ENCODE assay signal across 21 mouse cellular contexts in genomic region chr1:137635781-137636180, GRCm38 (mm10).
DNase-seq lines count a peak whose midpoint lies in the region; ATAC-seq and TF ChIP-seq lines count a peak whose summit lies in the region.
"Had no signal": no experiment of that assay in that cellular context is flagged by ENCODE, and none has a peak within 500 bp of the region (broad histone marks: within the 10 kb centered on the region; RNA-seq: fewer than 3 reads in every experiment).

No protein-coding gene starts in this region.

- whole genome bisulfite sequencing in hindbrain, embryonic 11.5 days = 19% methylated on average over 7 of the region's 7 CpGs
- WGBS in hindbrain, embryonic 13.5 days = 18% methylated on average over 7 of the region's 7 CpGs
- WGBS in embryonic facial prominence, embryonic 11.5 days = 22% methylated on average over 7 of the region's 7 CpGs
- WGBS in forebrain, embryonic 15.5 days = 10% methylated on average over 7 of the region's 7 CpGs
- 66% methylated on average over 7 of the region's 7 CpGs for WGBS in liver, embryonic 12.5 days (ENCODE audit: insufficient replicate concordance)

- no peaks in the 10 kb centered on the region for H3K36me3 ChIP-seq in hindbrain, embryonic 11.5 days (ENCODE audit: control insufficient read depth, insufficient read depth, low read length)
- no peaks in the 10 kb centered on the region for H3K36me3 ChIP-seq in hindbrain, embryonic 13.5 days
- no peaks in the 10 kb centered on the region for H3K36me3 ChIP-seq in embryonic facial prominence, embryonic 11.5 days (replicated peaks; ENCODE audit: control insufficient read depth, insufficient read depth, low read depth, low read length)
- H3K36me3 ChIP-seq in forebrain, embryonic 15.5 days = no peaks in the 10 kb centered on the region
- H3K36me3 ChIP-seq in liver, embryonic 12.5 days = no peaks in the 10 kb centered on the region
- H3K36me3 ChIP-seq: limb, embryonic 13.5 days; liver, embryonic 15.5 days had no signal

- H3K27ac ChIP-seq in hindbrain, embryonic 11.5 days (ENCODE audit: low read depth, low read length) = no peak overlapping the region
- no peak overlapping the region for H3K27ac ChIP-seq in hindbrain, embryonic 13.5 days
- no peak overlapping the region for H3K27ac ChIP-seq in embryonic facial prominence, embryonic 11.5 days (replicated peaks; ENCODE audit: low read depth, low read length)
- no peak overlapping the region for H3K27ac ChIP-seq in forebrain, embryonic 15.5 days (replicated peaks)
- no peak overlapping the region for H3K27ac ChIP-seq in liver, embryonic 12.5 days
- H3K27ac ChIP-seq: limb, embryonic 13.5 days; liver, embryonic 15.5 days; stomach, postnatal 0 days had no signal

- H3K9ac ChIP-seq in hindbrain, embryonic 11.5 days (ENCODE audit: low read depth, low read length) = no peak overlapping the region
- no peak overlapping the region for H3K9ac ChIP-seq in hindbrain, embryonic 13.5 days
- no peak overlapping the region for H3K9ac ChIP-seq in embryonic facial prominence, embryonic 11.5 days (replicated peaks; ENCODE audit: low read length)
- no peak overlapping the region for H3K9ac ChIP-seq in forebrain, embryonic 15.5 days (replicated peaks)
- no peak overlapping the region for H3K9ac ChIP-seq in liver, embryonic 12.5 days
- H3K9ac ChIP-seq: limb, embryonic 13.5 days; liver, embryonic 15.5 days had no signal

- no peak overlapping the region for H3K4me3 ChIP-seq in hindbrain, embryonic 11.5 days (ENCODE audit: low read depth, low read length)
- H3K4me3 ChIP-seq in hindbrain, embryonic 13.5 days = no peak overlapping the region
- no peak overlapping the region for H3K4me3 ChIP-seq in embryonic facial prominence, embryonic 11.5 days (ENCODE audit: low read depth, low read length)
- no peak overlapping the region for H3K4me3 ChIP-seq in forebrain, embryonic 15.5 days
- H3K4me3 ChIP-seq in liver, embryonic 12.5 days = no peak overlapping the region
- H3K4me3 ChIP-seq: limb, embryonic 13.5 days; liver, embryonic 15.5 days had no signal

- no peaks in the 10 kb centered on the region for H3K4me1 ChIP-seq in hindbrain, embryonic 11.5 days (replicated peaks; ENCODE audit: control insufficient read depth, insufficient read depth, low read length)
- H3K4me1 ChIP-seq in hindbrain, embryonic 13.5 days (replicated peaks) = peaks cover 6% of the 10 kb centered on the region; the same call in 1 of the 2 replicates
- H3K4me1 ChIP-seq in embryonic facial prominence, embryonic 11.5 days (ENCODE audit: control insufficient read depth, insufficient read depth, low read length) = no peaks in the 10 kb centered on the region
- H3K4me1 ChIP-seq in forebrain, embryonic 15.5 days = peaks cover 6% of the 10 kb centered on the region
- H3K4me1 ChIP-seq in liver, embryonic 12.5 days = no peaks in the 10 kb centered on the region
- H3K4me1 ChIP-seq: liver, embryonic 15.5 days had no signal

- intact Hi-C loops in left cerebral cortex, postnatal 14 days (cut with DNase I) = no loop called here

- no peaks in the 10 kb centered on the region for H3K9me3 ChIP-seq in hindbrain, embryonic 11.5 days (ENCODE audit: control insufficient read depth, low read length)
- H3K9me3 ChIP-seq in hindbrain, embryonic 13.5 days = no peaks in the 10 kb centered on the region
- no peaks in the 10 kb centered on the region for H3K9me3 ChIP-seq in embryonic facial prominence, embryonic 11.5 days (replicated peaks; ENCODE audit: control insufficient read depth, low read length)
- H3K9me3 ChIP-seq in forebrain, embryonic 15.5 days = no peaks in the 10 kb centered on the region
- no peaks in the 10 kb centered on the region for H3K9me3 ChIP-seq in liver, embryonic 12.5 days (replicated peaks)
- H3K9me3 ChIP-seq: limb, embryonic 13.5 days; liver, embryonic 15.5 days had no signal

- no peak overlapping the region for H3K4me2 ChIP-seq in hindbrain, embryonic 11.5 days (replicated peaks; ENCODE audit: low read depth, low read length)
- H3K4me2 ChIP-seq in hindbrain, embryonic 13.5 days = no peak overlapping the region
- no peak overlapping the region for H3K4me2 ChIP-seq in embryonic facial prominence, embryonic 11.5 days (ENCODE audit: low read depth, low read length)
- H3K4me2 ChIP-seq in forebrain, embryonic 15.5 days (replicated peaks) = no peak overlapping the region
- H3K4me2 ChIP-seq in liver, embryonic 12.5 days = no peak overlapping the region
- H3K4me2 ChIP-seq: limb, embryonic 13.5 days; liver, embryonic 15.5 days had no signal

- ATAC-seq in hindbrain, embryonic 11.5 days (ENCODE audit: low FRiP score) = 0 out of 2 replicates have a peak, but pooled peaks have one; percentile 55
- no peak for ATAC-seq in hindbrain, embryonic 13.5 days (ENCODE audit: low FRiP score)
- no peak for ATAC-seq in embryonic facial prominence, embryonic 11.5 days (replicated peaks; ENCODE audit: insufficient number of reproducible peaks, low FRiP score, low TSS enrichment, low read depth)
- ATAC-seq in forebrain, embryonic 15.5 days (replicated peaks) = peak; percentile 58; the same call in 1 of the 2 replicates
- ATAC-seq in liver, embryonic 12.5 days = no peak
- ATAC-seq: hindbrain, embryonic 16.5 days; intestine, postnatal 0 days had no signal

- DNase-seq in hindbrain, embryonic 11.5 days (ENCODE audit: low spot score) = peak; percentile 18
- peak; percentile 68 for DNase-seq in brain, embryonic 14.5 days (ENCODE audit: low read depth)
- DNase-seq in embryonic facial prominence, embryonic 11.5 days (ENCODE audit: low spot score) = peak; percentile 36
- no peak for DNase-seq in left cerebral cortex, postnatal 14 days (ENCODE audit: low spot score in 2 of 2)
- DNase-seq: adrenal gland, adult 2 months; cerebellum, postnatal 14 days; gastrocnemius, postnatal 36 days; heart, postnatal 10 days; kidney, postnatal 25 days; layer of hippocampus, adult 9-11 months; lung, postnatal 14 days; right cerebral cortex, postnatal 25 days; thymus, postnatal 25 days had no signal

- TF ChIP-seq POLR2A in brain, embryonic 14.5 days (IDR thresholded peaks at IDR 0.05; ENCODE audit: borderline replicate concordance, extremely low read depth, insufficient read depth, insufficient read length, poor library complexity, severe bottlenecking) = no peak

- no peak for TF ChIP-seq CTCF in brain, embryonic 14.5 days (IDR thresholded peaks at IDR 0.05; ENCODE audit: borderline replicate concordance, extremely low read depth, insufficient read depth, insufficient read length)

- no peaks in the 10 kb centered on the region for H3K27me3 ChIP-seq in hindbrain, embryonic 11.5 days (ENCODE audit: control insufficient read depth, insufficient read depth, low read length)
- H3K27me3 ChIP-seq in hindbrain, embryonic 13.5 days = no peaks in the 10 kb centered on the region
- H3K27me3 ChIP-seq in embryonic facial prominence, embryonic 11.5 days (ENCODE audit: control insufficient read depth, insufficient read depth, low read length) = no peaks in the 10 kb centered on the region
- no peaks in the 10 kb centered on the region for H3K27me3 ChIP-seq in forebrain, embryonic 15.5 days
- no peaks in the 10 kb centered on the region for H3K27me3 ChIP-seq in liver, embryonic 12.5 days (replicated peaks)
- H3K27me3 ChIP-seq: limb, embryonic 13.5 days; liver, embryonic 15.5 days had no signal

Comparison
In these comparisons a context has a peak if more than half of its experiments do, and no peak if none do; other contexts are left out.
1. ATAC-seq: peak in hindbrain, embryonic 11.5 days (single experiment) and forebrain, embryonic 15.5 days (single experiment); none in hindbrain, embryonic 13.5 days (single experiment), embryonic facial prominence, embryonic 11.5 days (single experiment) and liver, embryonic 12.5 days (single experiment).
2. DNase-seq: peak in hindbrain, embryonic 11.5 days (single experiment), brain, embryonic 14.5 days (single experiment) and embryonic facial prominence, embryonic 11.5 days (single experiment); none in left cerebral cortex, postnatal 14 days (0 of 2).